Mouse (Mus musculus) CH12.LX (cell line): ENCODE results near the gene Wnt11. TPM values are rescaled to one million over a fixed set of nuclear protein-coding genes. Genes with fewer than 3 reads are reported as not detected.

Experiments used
- DNase-seq: peaks from one replicate; pipeline ENCODE4 v3.0.0-alpha.2; 2013; ENCODE audit errors: extremely low read depth
- H3K27ac ChIP-seq: 2 replicates; pipeline ENCODE4 v1.5.1; 2012; ENCODE audit warnings: low read depth, mild to moderate bottlenecking, control low read depth, moderate library complexity; ENCODE audit not compliant: insufficient read depth
- H3K27me3 ChIP-seq: replicated peaks from 2 replicates; pipeline ENCODE3; 2012; ENCODE audit warnings: inconsistent platforms
- H3K36me3 ChIP-seq, 2 experiments: replicated peaks in 1 of 2; 2 replicates each; pipeline versions ENCODE3 to v1.6.1; 2012; ENCODE audit warnings: inconsistent platforms in 1 of 2, low read length in 1 of 2, mild to moderate bottlenecking in 1 of 2, mixed read lengths in 1 of 2, moderate library complexity in 1 of 2; ENCODE audit not compliant: control insufficient read depth in 1 of 2, insufficient read depth in 1 of 2
- H3K4me1 ChIP-seq, 2 experiments: 2 replicates each; pipeline ENCODE4 v1.6.1; 2012; ENCODE audit warnings: inconsistent platforms in 1 of 2, moderate library complexity in 1 of 2; ENCODE audit not compliant: insufficient read depth in 2 of 2, control insufficient read depth in 1 of 2
- H3K4me2 ChIP-seq: 2 replicates; pipeline ENCODE4 v1.6.1; 2012; ENCODE audit warnings: low read depth, mild to moderate bottlenecking, control low read depth; ENCODE audit not compliant: poor library complexity, insufficient read depth, severe bottlenecking
- H3K4me3 ChIP-seq, 3 experiments: fragments of 150-350 bp in 1 of 3; sonication (generic) in 1 of 3; replicated peaks in 1 of 3; 2 replicates each; pipeline versions ENCODE3 to v1.5.1; 2011 to 2012; ENCODE audit warnings: low read depth in 2 of 3, low read length in 2 of 3, mild to moderate bottlenecking in 2 of 3, moderate library complexity in 2 of 3, control low read depth in 1 of 3, improper control_type of control experiment in 1 of 3, inconsistent platforms in 1 of 3, mixed read lengths in 1 of 3; ENCODE audit not compliant: poor library complexity in 1 of 3
- H3K79me2 ChIP-seq: replicated peaks from 2 replicates; pipeline ENCODE4 v1.6.1; 2012; ENCODE audit warnings: mild to moderate bottlenecking, moderate library complexity; ENCODE audit not compliant: control insufficient read depth, poor library complexity, insufficient read depth, severe bottlenecking; ENCODE audit errors: extremely low read depth
- H3K9ac ChIP-seq: 2 replicates; pipeline ENCODE4 v1.6.1; 2012; ENCODE audit warnings: low read depth, mild to moderate bottlenecking, control low read depth, moderate library complexity; ENCODE audit not compliant: insufficient read depth
- H3K9me3 ChIP-seq: replicated peaks from 2 replicates; pipeline ENCODE3; 2012; ENCODE audit warnings: low read length, inconsistent platforms, mixed read lengths
- CHD1 ChIP-seq: IDR thresholded peaks from 2 replicates; pipeline ENCODE4 v1.6.1; 2012; ENCODE audit warnings: low read depth, low read length, improper control_type of control experiment, inconsistent platforms
- CTCF ChIP-seq, 2 experiments: IDR thresholded peaks in 1 of 2; conservative IDR thresholded peaks in 1 of 2; 2 replicates each; pipeline ENCODE4 v1.5.1; 2011 to 2012; ENCODE audit warnings: low read depth in 2 of 2, low read length in 2 of 2, improper control_type of control experiment in 1 of 2, inconsistent platforms in 1 of 2, mild to moderate bottlenecking in 1 of 2, moderate library complexity in 1 of 2
- E2F4 ChIP-seq: IDR thresholded peaks from 2 replicates; pipeline ENCODE4 v1.6.1; 2011; ENCODE audit warnings: low read depth, low read length, improper control_type of control experiment; ENCODE audit not compliant: insufficient replicate concordance
- ETS1 ChIP-seq: conservative IDR thresholded peaks from 2 replicates; pipeline ENCODE4 v1.6.1; 2012; ENCODE audit warnings: low read depth, mild to moderate bottlenecking, inconsistent platforms, low read length, improper control_type of control experiment, moderate library complexity
- GABPA ChIP-seq: IDR thresholded peaks from 2 replicates; pipeline ENCODE4 v1.6.1; 2012; ENCODE audit warnings: low read depth, low read length, improper control_type of control experiment, inconsistent platforms; ENCODE audit not compliant: insufficient replicate concordance
- IRF4 ChIP-seq: IDR thresholded peaks from 2 replicates; pipeline ENCODE4 v1.6.1; 2014; ENCODE audit warnings: low read depth, mild to moderate bottlenecking, inconsistent platforms, low read length, improper control_type of control experiment
- JUN ChIP-seq: IDR thresholded peaks from 2 replicates; pipeline ENCODE4 v1.6.1; 2011; ENCODE audit warnings: low read depth, mild to moderate bottlenecking, low read length, improper control_type of control experiment, moderate library complexity; ENCODE audit not compliant: insufficient read depth
- JUND ChIP-seq: conservative IDR thresholded peaks from 2 replicates; pipeline ENCODE4 v1.6.1; 2011; ENCODE audit warnings: low read depth, low read length, improper control_type of control experiment
- KAT2A ChIP-seq: IDR thresholded peaks from 2 replicates; pipeline ENCODE4 v1.6.1; 2012; ENCODE audit warnings: low read length, improper control_type of control experiment, inconsistent platforms; ENCODE audit not compliant: insufficient replicate concordance
- MAX ChIP-seq: IDR thresholded peaks from 2 replicates; pipeline ENCODE4 v1.6.1; 2011; ENCODE audit warnings: low read length, improper control_type of control experiment
- MAZ ChIP-seq: IDR thresholded peaks from 2 replicates; pipeline ENCODE4 v1.6.1; 2012; ENCODE audit warnings: low read depth, mild to moderate bottlenecking, inconsistent platforms, low read length, improper control_type of control experiment, moderate library complexity
- MXI1 ChIP-seq: IDR thresholded peaks from 2 replicates; pipeline ENCODE4 v1.6.1; 2011; ENCODE audit warnings: mild to moderate bottlenecking, low read depth, low read length, improper control_type of control experiment
- MYC ChIP-seq: IDR thresholded peaks from 2 replicates; pipeline ENCODE4 v1.6.1; 2011; ENCODE audit warnings: low read depth, mild to moderate bottlenecking, improper control_type of control experiment, low read length
- NELFE ChIP-seq: IDR thresholded peaks from 2 replicates; pipeline ENCODE4 v1.6.1; 2011; ENCODE audit warnings: low read depth, low read length, improper control_type of control experiment
- PAX5 ChIP-seq: IDR thresholded peaks from 2 replicates; pipeline ENCODE4 v1.6.1; 2012; ENCODE audit warnings: low read length, inconsistent platforms, mixed read lengths
- POLR2AphosphoS2 ChIP-seq: IDR thresholded peaks from 2 replicates; pipeline ENCODE4 v1.6.1; 2011; ENCODE audit warnings: low read depth, low read length, improper control_type of control experiment
- RAD21 ChIP-seq: IDR thresholded peaks from 2 replicates; pipeline ENCODE4 v1.6.1; 2011; ENCODE audit warnings: low read depth, mild to moderate bottlenecking, low read length, improper control_type of control experiment, moderate library complexity
- RCOR1 ChIP-seq: conservative IDR thresholded peaks from 2 replicates; pipeline ENCODE4 v1.6.1; 2012; ENCODE audit warnings: low read depth, mild to moderate bottlenecking, inconsistent platforms, low read length, improper control_type of control experiment
- SIN3A ChIP-seq: IDR thresholded peaks from 2 replicates; pipeline ENCODE4 v1.6.1; 2012; ENCODE audit warnings: low read length, improper control_type of control experiment, inconsistent platforms
- TBP ChIP-seq: conservative IDR thresholded peaks from 2 replicates; pipeline ENCODE4 v1.6.1; 2011; ENCODE audit warnings: low read depth, low read length, improper control_type of control experiment
- UBTF ChIP-seq: IDR thresholded peaks from 2 replicates; pipeline ENCODE4 v1.6.1; 2012; ENCODE audit warnings: low read depth, mild to moderate bottlenecking, inconsistent platforms, low read length, improper control_type of control experiment, moderate library complexity
- USF1 ChIP-seq: IDR thresholded peaks from 2 replicates; pipeline ENCODE4 v1.6.1; 2014; ENCODE audit warnings: low read depth, mild to moderate bottlenecking, inconsistent platforms, low read length, improper control_type of control experiment
- USF2 ChIP-seq: conservative IDR thresholded peaks from 2 replicates; pipeline ENCODE4 v1.6.1; 2011; ENCODE audit warnings: low read depth, low read length, improper control_type of control experiment
- ZC3H11A ChIP-seq: IDR thresholded peaks from 2 replicates; pipeline ENCODE4 v1.6.1; 2012; ENCODE audit warnings: low read depth, mild to moderate bottlenecking, inconsistent platforms, low read length, improper control_type of control experiment
- ZKSCAN1 ChIP-seq: IDR thresholded peaks from 2 replicates; pipeline ENCODE4 v1.6.1; 2012; ENCODE audit warnings: low read depth, inconsistent platforms, low read length, improper control_type of control experiment, borderline replicate concordance
- ZMIZ1 ChIP-seq: IDR thresholded peaks from 2 replicates; pipeline ENCODE4 v1.6.1; 2012; ENCODE audit warnings: low read depth, mild to moderate bottlenecking, inconsistent platforms, low read length, improper control_type of control experiment
- dilution Hi-C: fragments of 300-500 bp; cut with MboI; formaldehyde crosslinking; loops from 2 replicates; pipeline ENCODE4 v1.14.3; 2020; ENCODE audit warnings: low sequenced_read_pairs; ENCODE audit not compliant: extremely low pct_unique_long_range_greater_than_20kb, extremely low pct_ligation_motif_present
- in situ Hi-C: fragments of 300-500 bp; cut with MboI; formaldehyde crosslinking; loops from 3 replicates; pipeline ENCODE4 v1.14.3; 2019; ENCODE audit warnings: low sequenced_read_pairs, low pct_ligation_motif_present, low pct_unique_long_range_greater_than_20kb, mixed read lengths
- polyA plus RNA-seq: library from polyadenylated mRNA; unstranded; fragments of >175 nt; gene quantifications from 2 replicates; pipeline ENCODE4 v1.2.1, GENCODE M21; 2012; ENCODE audit warnings: low read depth; ENCODE audit not compliant: insufficient read length
- total RNA-seq, 2 experiments: library from RNA; depleted of rRNA; stranded (reverse); fragments of 300-350 nt in 1 of 2; fragments of >200 nt in 1 of 2; gene quantifications; 2 replicates each; pipeline ENCODE4 v1.2.3; 2012 to 2014

Gene Wnt11
- total and polyA plus RNA-seq, 3 experiments, result 0.21 TPM; not detected in 2

DNA sequence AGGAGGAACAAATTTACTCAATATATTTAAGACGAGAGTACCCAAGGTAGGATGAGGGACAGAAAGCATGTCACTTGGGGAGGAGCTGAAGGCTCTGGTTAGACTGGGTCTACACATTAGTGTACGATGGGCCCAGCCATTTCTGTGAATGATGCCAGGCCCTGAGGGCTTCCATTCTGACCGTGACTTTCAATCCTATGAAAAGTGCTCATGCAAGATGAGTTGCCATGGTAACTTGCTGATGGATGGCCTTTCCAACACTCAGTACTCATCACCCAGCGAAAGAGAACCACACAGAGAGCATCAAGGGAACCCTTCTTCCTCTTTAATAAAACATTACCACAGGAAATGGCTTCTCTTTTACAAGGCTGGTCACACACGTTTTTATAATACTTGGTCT lies 53.9 kb downstream of the Wnt11 start:
- no peaks in the 10 kb centered on the region for H3K79me2 ChIP-seq
- no peak for TF ChIP-seq UBTF
- TF ChIP-seq POLR2AphosphoS2, result no peak
- TF ChIP-seq SIN3A, result no peak
- TF ChIP-seq TBP, result no peak
- TF ChIP-seq ETS1, result no peak
- no peak for TF ChIP-seq USF2
- no peak for TF ChIP-seq RCOR1
- TF ChIP-seq GABPA, result no peak
- no peak for TF ChIP-seq MAX
- TF ChIP-seq NELFE, result no peak
- TF ChIP-seq MXI1, result no peak
- TF ChIP-seq MAZ, result no peak
- no peak for TF ChIP-seq RAD21
- no peak for TF ChIP-seq IRF4
- no peak for TF ChIP-seq ZKSCAN1
- no peak for TF ChIP-seq PAX5
- TF ChIP-seq CTCF (conservative IDR thresholded peaks at IDR 0.05 in 1 of 2, IDR thresholded peaks at IDR 0.05 in 1 of 2; ENCODE audit: low read depth in 2 of 2, low read length in 2 of 2), result no peak
- no peak for TF ChIP-seq KAT2A
- TF ChIP-seq JUN, result no peak
- H3K4me2 ChIP-seq, result no peak overlapping the region
- DNase-seq, result no peak
- dilution Hi-C loops (no loop called here), in situ Hi-C loops (no loop called here)
- peaks cover 0 to 15% of the 10 kb centered on the region in 2 experiments; a peak in 3 of 4 replicates for H3K4me1 ChIP-seq
- no peak overlapping the region for H3K4me3 ChIP-seq
- no peaks in the 10 kb centered on the region for H3K27me3 ChIP-seq
- H3K27ac ChIP-seq, result no peak overlapping the region
- no peaks in the 10 kb centered on the region for H3K9me3 ChIP-seq
- H3K9ac ChIP-seq, result no peak overlapping the region
- H3K36me3 ChIP-seq, result peaks cover 12 to 82% of the 10 kb centered on the region in 2 experiments

DNA sequence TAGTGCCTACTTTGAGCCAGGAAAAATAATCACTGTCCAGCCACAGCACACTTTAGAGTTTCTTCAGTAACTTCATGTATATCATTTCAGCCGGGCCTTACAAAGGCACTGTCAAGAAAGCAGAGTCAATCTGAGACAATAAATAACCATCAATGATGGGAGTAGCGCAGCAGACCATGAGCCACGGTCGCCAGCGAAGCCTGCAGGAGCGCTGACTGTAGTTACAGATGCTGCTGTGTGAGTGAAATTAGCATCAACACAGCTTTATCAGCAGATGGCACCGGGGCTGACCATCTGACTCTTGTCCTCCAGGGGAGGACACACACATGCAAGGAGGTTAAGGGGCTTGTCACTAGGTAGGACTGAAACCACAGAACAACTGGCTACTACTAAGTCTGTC lies 54.3 kb downstream of the Wnt11 start:
- dilution Hi-C loops, result no loop called here

More for the DNA sequence above, 54.3 kb downstream of the Wnt11 start:
- no peaks in the 10 kb centered on the region for H3K79me2 ChIP-seq
- no peak overlapping the region for H3K4me3 ChIP-seq
- TF ChIP-seq JUND (no peak), ZC3H11A (no peak), CHD1 (no peak), USF2 (no peak), TBP (no peak), USF1 (no peak), ZMIZ1 (no peak), KAT2A (no peak), SIN3A (no peak), MYC (no peak), UBTF (no peak), E2F4 (no peak)
- in situ Hi-C loops, result no loop called here
- no peak overlapping the region for H3K9ac ChIP-seq
- no peak overlapping the region for H3K4me2 ChIP-seq
- peaks cover 12 to 82% of the 10 kb centered on the region in 2 experiments for H3K36me3 ChIP-seq
- no peak for DNase-seq
- H3K27ac ChIP-seq, result no peak overlapping the region
- peaks cover 0 to 15% of the 10 kb centered on the region in 2 experiments; a peak in 3 of 4 replicates for H3K4me1 ChIP-seq
- H3K27me3 ChIP-seq, result no peaks in the 10 kb centered on the region
- H3K9me3 ChIP-seq, result no peaks in the 10 kb centered on the region
